Mouse (Mus musculus) skeletal muscle tissue, adult 2 months (tissue): ENCODE measurements around the gene Upf3b.
"Not testable (repeated sequence)": the region's sequence is repeated elsewhere in the genome, so short reads cannot be mapped to it uniquely, and the experiment has no call there.

Experiments used
- DNase-seq: peaks from one replicate; pipeline ENCODE4 v3.0.0-alpha.2; 2012; ENCODE audit warnings: low read depth, low spot score

The Upf3b gene

GRCm38 (mm10) chrX:37080345-37080744 lies 29.8 kb downstream of the Upf3b start:
- DNase-seq: not testable (repeated sequence)

- no peak for DNase-seq
Observed at GRCm38 (mm10) chrX:37076651-37077050, 33.5 kb downstream of the Upf3b start.

- no peak for DNase-seq
Observed at GRCm38 (mm10) chrX:37074262-37074892, 35.7 kb downstream of the Upf3b start.

GRCm38 (mm10) chrX:37068766-37069165 lies 41.4 kb downstream of the Upf3b start:
- no peak for DNase-seq

GRCm38 (mm10) chrX:37067299-37067698 lies 42.8 kb downstream of the Upf3b start:
- no peak for DNase-seq

GRCm38 (mm10) chrX:37063902-37064301 lies 46.2 kb downstream of the Upf3b start:
- no peak for DNase-seq

- DNase-seq: no peak
Observed at GRCm38 (mm10) chrX:37048890-37049823, 61.0 kb downstream of the Upf3b start.

GRCm38 (mm10) chrX:37048066-37048889 lies 61.8 kb downstream of the Upf3b start, which contains the start of gene Sowahd:
TSS of gene Sowahd (plus strand) at chrX:37048845.
- DNase-seq: no peak

GRCm38 (mm10) chrX:37042726-37043125 lies 67.4 kb downstream of the Upf3b start:
- no peak for DNase-seq
